Mouse (Mus musculus): Measurements from ENCODE around the gene Psmb3. TPM values are rescaled to one million over a fixed set of nuclear protein-coding genes. Genes with fewer than 3 reads are reported as not detected.

The Psmb3 gene
- polyA plus RNA-seq, 1 experiment: 264 TPM

GRCm38 (mm10) chr11:97687061-97687460, 16.1 kb upstream of the Psmb3 start:
- no peak overlapping the region for H3K4me3 ChIP-seq (replicated peaks; ENCODE audit: extremely low read depth, low read depth, low read length)
- no peak for DNase-seq
- peaks cover 17% of the 10 kb centered on the region for H3K4me1 ChIP-seq (ENCODE audit: control insufficient read depth, insufficient read depth, low read length)
- 77% methylated on average over 3 of the region's 3 CpGs for WGBS
- TF ChIP-seq POLR2A (IDR thresholded peaks at IDR 0.05; ENCODE audit: borderline replicate concordance, extremely low read depth, low read depth, low read length) (no peak), CTCF (IDR thresholded peaks at IDR 0.05; ENCODE audit: insufficient read depth, low read length) (no peak)

GRCm38 (mm10) chr11:97689861-97690260, 13.3 kb upstream of the Psmb3 start:
- no peak for TF ChIP-seq POLR2A (IDR thresholded peaks at IDR 0.05; ENCODE audit: borderline replicate concordance, extremely low read depth, low read depth, low read length)
- TF ChIP-seq CTCF (IDR thresholded peaks at IDR 0.05; ENCODE audit: insufficient read depth, low read length): peak; percentile 85
- DNase-seq: no peak
- peaks cover 13% of the 10 kb centered on the region for H3K4me1 ChIP-seq (ENCODE audit: control insufficient read depth, insufficient read depth, low read length)
- no peak overlapping the region for H3K4me3 ChIP-seq (replicated peaks; ENCODE audit: extremely low read depth, low read depth, low read length)
- 27% methylated on average over 10 of the region's 10 CpGs for WGBS

- Histone ChIP-seq H3K4me3 (replicated peaks; ENCODE audit: extremely low read depth, low read depth, low read length) (no peak overlapping the region), H3K4me1 (ENCODE audit: control insufficient read depth, insufficient read depth, low read length) (peaks cover 4% of the 10 kb centered on the region; the same call in 1 of the 2 replicates)
- no peak for DNase-seq
- WGBS: 76% methylated on average over 4 of the region's 4 CpGs
- no peak for TF ChIP-seq POLR2A (IDR thresholded peaks at IDR 0.05; ENCODE audit: borderline replicate concordance, extremely low read depth, low read depth, low read length)
- no peak for TF ChIP-seq CTCF (IDR thresholded peaks at IDR 0.05; ENCODE audit: insufficient read depth, low read length)
Measured at GRCm38 (mm10) chr11:97694435-97694834, 8.8 kb upstream of the Psmb3 start.

- DNase-seq: no peak
- TF ChIP-seq POLR2A (IDR thresholded peaks at IDR 0.05; ENCODE audit: borderline replicate concordance, extremely low read depth, low read depth, low read length) (no peak), CTCF (IDR thresholded peaks at IDR 0.05; ENCODE audit: insufficient read depth, low read length) (no peak)
- H3K4me1 ChIP-seq (ENCODE audit: control insufficient read depth, insufficient read depth, low read length): peaks cover 4% of the 10 kb centered on the region; the same call in 1 of the 2 replicates
- 54% methylated on average over 17 of the region's 17 CpGs for WGBS
- no peak overlapping the region for H3K4me3 ChIP-seq (replicated peaks; ENCODE audit: extremely low read depth, low read depth, low read length)
Measured at GRCm38 (mm10) chr11:97694921-97695711, 8.1 kb upstream of the Psmb3 start.

GRCm38 (mm10) chr11:97695712-97696401, 7.3 kb upstream of the Psmb3 start:
- Histone ChIP-seq H3K4me3 (replicated peaks; ENCODE audit: extremely low read depth, low read depth, low read length) (no peak overlapping the region), H3K4me1 (ENCODE audit: control insufficient read depth, insufficient read depth, low read length) (peaks cover 5% of the 10 kb centered on the region; the same call in 1 of the 2 replicates)
- WGBS: 62% methylated on average over 9 of the region's 9 CpGs
- DNase-seq: no peak
- TF ChIP-seq CTCF (IDR thresholded peaks at IDR 0.05; ENCODE audit: insufficient read depth, low read length) (no peak), POLR2A (IDR thresholded peaks at IDR 0.05; ENCODE audit: borderline replicate concordance, extremely low read depth, low read depth, low read length) (no peak)

GRCm38 (mm10) chr11:97696669-97697068, 6.5 kb upstream of the Psmb3 start:
- TF ChIP-seq CTCF (IDR thresholded peaks at IDR 0.05; ENCODE audit: insufficient read depth, low read length): no peak
- TF ChIP-seq POLR2A (IDR thresholded peaks at IDR 0.05; ENCODE audit: borderline replicate concordance, extremely low read depth, low read depth, low read length): no peak
- 79% methylated on average over 8 of the region's 8 CpGs for WGBS
- peaks cover 9% of the 10 kb centered on the region for H3K4me1 ChIP-seq (ENCODE audit: control insufficient read depth, insufficient read depth, low read length)
- H3K4me3 ChIP-seq (replicated peaks; ENCODE audit: extremely low read depth, low read depth, low read length): no peak overlapping the region
- no peak for DNase-seq

GRCm38 (mm10) chr11:97697199-97697890, 5.9 kb upstream of the Psmb3 start:
- H3K4me3 ChIP-seq (replicated peaks; ENCODE audit: extremely low read depth, low read depth, low read length): no peak overlapping the region
- peaks cover 11% of the 10 kb centered on the region for H3K4me1 ChIP-seq (ENCODE audit: control insufficient read depth, insufficient read depth, low read length)
- WGBS: 53% methylated on average over 11 of the region's 11 CpGs
- DNase-seq: no peak
- TF ChIP-seq POLR2A (IDR thresholded peaks at IDR 0.05; ENCODE audit: borderline replicate concordance, extremely low read depth, low read depth, low read length) (no peak), CTCF (IDR thresholded peaks at IDR 0.05; ENCODE audit: insufficient read depth, low read length) (no peak)

- Histone ChIP-seq H3K4me1 (ENCODE audit: control insufficient read depth, insufficient read depth, low read length) (peaks cover 11% of the 10 kb centered on the region), H3K4me3 (replicated peaks; ENCODE audit: extremely low read depth, low read depth, low read length) (peak overlapping the region; percentile 68)
- TF ChIP-seq POLR2A (IDR thresholded peaks at IDR 0.05; ENCODE audit: borderline replicate concordance, extremely low read depth, low read depth, low read length): no peak
- no peak for TF ChIP-seq CTCF (IDR thresholded peaks at IDR 0.05; ENCODE audit: insufficient read depth, low read length)
- WGBS: 17% methylated on average over 14 of the region's 14 CpGs
- DNase-seq: no peak
Measured at GRCm38 (mm10) chr11:97697891-97698529, 5.2 kb upstream of the Psmb3 start.

Measured in lung, adult 2 months (tissue).